Mouse (Mus musculus): ENCODE data around the gene Ppp1r3g.

The Ppp1r3g gene

GRCm38 (mm10) chr13:35995231-35995630 lies 36.6 kb downstream of the Ppp1r3g start:
- no peak for DNase-seq (ENCODE audit: low spot score)

GRCm38 (mm10) chr13:35995696-35996426 lies 37.2 kb downstream of the Ppp1r3g start:
- DNase-seq (ENCODE audit: low spot score): no peak

- no peak for DNase-seq (ENCODE audit: low spot score)
Measured at GRCm38 (mm10) chr13:35997606-35998005, 39.0 kb downstream of the Ppp1r3g start.

- DNase-seq (ENCODE audit: low spot score): no peak
Measured at GRCm38 (mm10) chr13:36000798-36001197, 42.2 kb downstream of the Ppp1r3g start.

GRCm38 (mm10) chr13:36009981-36010380 lies 51.3 kb downstream of the Ppp1r3g start:
- DNase-seq (ENCODE audit: low spot score): no peak

- DNase-seq (ENCODE audit: low spot score): no peak
Measured at GRCm38 (mm10) chr13:36015636-36016035, 57.0 kb downstream of the Ppp1r3g start.

GRCm38 (mm10) chr13:36018017-36018416 lies 59.4 kb downstream of the Ppp1r3g start:
- no peak for DNase-seq (ENCODE audit: low spot score)

- DNase-seq (ENCODE audit: low spot score): peak; percentile 67
Measured at GRCm38 (mm10) chr13:36019309-36020274, 61.0 kb downstream of the Ppp1r3g start.
